Mouse (Mus musculus) heart, embryonic 10.5 days (tissue): ENCODE data around the gene Cfap100. TPM values are rescaled to one million over a fixed set of nuclear protein-coding genes. Genes with fewer than 3 reads are reported as not detected.

Source experiments
- DNase-seq: peaks from one replicate; pipeline ENCODE4 v3.0.0-alpha.2; 2017; ENCODE audit warnings: low spot score
- H3K27ac ChIP-seq: fragments of 300-500 bp; sonication (generic); 2 replicates; pipeline ENCODE4 v1.5.1; 2016; ENCODE audit warnings: mild to moderate bottlenecking
- H3K27me3 ChIP-seq: fragments of 300-500 bp; sonication (generic); 2 replicates; pipeline ENCODE4 v1.6.1; 2016; ENCODE audit warnings: mild to moderate bottlenecking; ENCODE audit not compliant: poor library complexity, insufficient read depth, severe bottlenecking
- H3K36me3 ChIP-seq: fragments of 300-500 bp; sonication (generic); 2 replicates; pipeline ENCODE4 v1.6.1; 2016; ENCODE audit warnings: mild to moderate bottlenecking, moderate library complexity
- H3K4me1 ChIP-seq: fragments of 300-500 bp; sonication (generic); 2 replicates; pipeline ENCODE4 v1.6.1; 2016; ENCODE audit warnings: mild to moderate bottlenecking
- H3K4me3 ChIP-seq: fragments of 300-500 bp; sonication (generic); 2 replicates; pipeline ENCODE4 v1.5.1; 2016; ENCODE audit warnings: mild to moderate bottlenecking, moderate library complexity
- H3K9me3 ChIP-seq: fragments of 300-500 bp; sonication (generic); 2 replicates; pipeline ENCODE4 v1.6.1; 2016; ENCODE audit warnings: mild to moderate bottlenecking, moderate library complexity
- WGBS: fragments of 180-500 bp; shearing (Covaris S2); methylation state at CpG from one replicate; pipeline ENCODE4 v1.1.7; 2016; 5-methylcytosine and 5-hydroxymethylcytosine counted together
- polyA plus RNA-seq: library from polyadenylated mRNA; unstranded; fragments of >200 nt; fragmentation: Nextera tagmentation; extraction: Ambion mirVana; gene quantifications from 2 replicates; pipeline ENCODE4 v1.2.1, GENCODE M21; 2016

Cfap100 gene
- polyA plus RNA-seq, 1 experiment from 2014 or later: not detected

DNA sequence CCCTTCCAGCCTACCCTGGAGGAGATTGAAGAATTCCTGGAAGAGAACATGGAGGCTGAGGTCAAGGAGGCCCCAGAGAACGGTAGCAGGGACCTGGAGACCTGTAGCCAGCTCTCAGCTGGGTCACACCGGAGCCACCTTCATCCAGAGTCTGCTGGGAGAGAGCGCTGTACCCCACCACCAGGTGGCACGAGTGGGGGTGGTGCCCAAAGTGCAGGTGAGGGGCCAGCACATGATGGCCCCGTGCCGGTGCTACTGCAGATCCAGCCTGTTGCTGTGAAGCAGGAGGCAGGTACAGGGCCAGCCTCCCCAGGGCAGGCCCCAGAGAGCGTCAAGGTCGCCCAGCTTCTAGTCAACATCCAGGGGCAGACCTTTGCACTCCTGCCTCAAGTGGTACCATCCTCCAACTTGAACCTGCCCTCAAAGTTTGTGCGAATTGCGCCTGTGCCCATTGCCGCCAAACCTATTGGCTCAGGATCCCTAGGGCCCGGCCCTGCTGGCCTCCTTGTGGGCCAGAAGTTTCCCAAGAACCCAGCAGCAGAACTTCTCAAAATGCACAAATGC, 38.3 kb upstream of the Cfap100 start:
- Histone ChIP-seq H3K27ac (no peak overlapping the region), H3K9me3 (no peaks in the 10 kb centered on the region), H3K4me3 (no peak overlapping the region), H3K4me1 (peaks cover 36% of the 10 kb centered on the region), H3K27me3 (peaks cover 8% of the 10 kb centered on the region), H3K36me3 (peaks cover 26% of the 10 kb centered on the region)
- 91% methylated on average over 12 of the region's 12 CpGs for WGBS
- no peak for DNase-seq

DNA sequence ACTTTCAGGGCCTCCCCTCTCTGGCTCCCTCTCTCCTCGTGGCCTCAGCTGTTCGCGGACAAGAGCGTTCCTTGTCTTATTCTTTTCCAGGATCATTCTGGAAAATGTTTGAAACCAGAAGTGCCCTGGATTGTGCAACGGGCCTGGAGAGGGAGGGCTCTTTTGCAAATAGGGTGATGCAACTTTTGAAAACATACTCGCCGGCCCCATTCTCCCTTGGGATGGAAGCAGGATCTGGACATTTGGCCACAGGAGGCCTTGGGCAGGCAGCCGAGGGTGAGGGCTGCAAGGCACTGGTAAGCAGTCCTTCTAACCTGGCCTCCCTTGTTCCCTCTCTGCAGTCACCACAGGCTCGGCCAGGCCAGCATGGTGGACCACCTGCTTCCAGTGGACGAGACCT, 37.5 kb upstream of the Cfap100 start:
- WGBS: 84% methylated on average over 10 of the region's 10 CpGs
- H3K9me3 ChIP-seq: no peaks in the 10 kb centered on the region
- H3K4me1 ChIP-seq: peaks cover 32% of the 10 kb centered on the region
- H3K4me3 ChIP-seq: no peak overlapping the region
- no peak overlapping the region for H3K27ac ChIP-seq
- peaks cover 17% of the 10 kb centered on the region for H3K27me3 ChIP-seq
- DNase-seq: no peak
- peaks cover 26% of the 10 kb centered on the region for H3K36me3 ChIP-seq

DNA sequence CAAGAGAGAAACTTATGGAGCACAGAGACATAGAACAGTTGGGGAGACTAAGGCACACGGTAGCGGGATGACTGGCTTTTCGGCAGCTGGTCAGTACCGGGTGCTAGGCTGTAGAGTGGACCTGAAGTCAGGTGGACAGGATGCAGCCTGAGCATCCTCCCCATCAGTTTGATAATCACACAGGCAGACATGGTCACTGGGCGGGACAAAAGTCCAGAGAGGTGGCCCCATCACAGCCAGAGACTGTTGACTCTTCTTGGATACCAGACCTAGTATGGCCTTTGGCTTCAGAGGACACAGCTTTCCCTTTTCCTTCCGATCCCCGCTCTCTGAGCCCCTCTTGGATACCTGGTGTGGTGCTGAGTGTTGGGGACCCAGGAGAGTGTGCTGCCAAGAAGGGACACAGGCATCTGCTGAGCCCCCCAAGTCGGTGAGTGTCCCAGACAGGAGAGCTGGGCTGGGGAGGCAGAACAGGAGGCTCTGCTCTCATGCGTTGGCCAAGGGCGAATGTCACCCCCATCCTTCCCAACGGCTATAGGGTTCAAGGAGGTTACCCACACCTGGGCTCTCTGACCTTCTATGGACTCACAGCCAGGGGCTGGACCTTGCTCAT, 36.5 kb upstream of the Cfap100 start:
- no peak overlapping the region for H3K27ac ChIP-seq
- H3K36me3 ChIP-seq: peaks cover 25% of the 10 kb centered on the region
- no peaks in the 10 kb centered on the region for H3K9me3 ChIP-seq
- WGBS: 89% methylated on average over 11 of the region's 11 CpGs
- H3K4me3 ChIP-seq: no peak overlapping the region
- peaks cover 27% of the 10 kb centered on the region for H3K4me1 ChIP-seq
- no peak for DNase-seq
- H3K27me3 ChIP-seq: peaks cover 26% of the 10 kb centered on the region

DNA sequence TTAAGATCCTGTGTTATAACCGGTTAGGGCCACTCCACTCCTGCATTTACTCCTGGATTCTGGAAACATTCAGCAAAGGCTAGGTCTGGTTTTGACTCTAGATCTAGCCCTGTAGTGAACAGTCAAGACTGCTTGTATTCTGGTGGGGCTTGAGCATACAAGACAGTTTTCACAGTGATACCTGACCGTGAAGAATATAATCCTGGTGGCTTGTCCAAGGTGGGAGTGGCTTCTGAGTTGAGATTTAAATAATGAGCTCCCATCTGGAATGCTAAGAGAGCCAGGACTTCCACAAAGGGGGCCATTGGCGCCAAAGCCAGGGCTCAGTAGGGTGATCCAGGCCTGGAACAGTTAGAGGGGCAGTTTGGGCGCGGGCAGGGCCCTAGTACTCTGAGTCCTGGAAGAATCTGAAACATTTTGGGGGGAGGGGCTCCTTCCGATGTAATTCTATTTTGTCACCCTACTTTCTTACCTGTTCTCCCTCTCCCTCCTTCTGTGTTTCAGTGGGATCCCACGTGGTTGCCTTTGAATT, 35.4 kb upstream of the Cfap100 start:
- H3K27me3 ChIP-seq: peaks cover 33% of the 10 kb centered on the region
- peaks cover 15% of the 10 kb centered on the region for H3K36me3 ChIP-seq
- H3K27ac ChIP-seq: peak overlapping the region; percentile 90
- 35% methylated on average over 7 of the region's 7 CpGs for WGBS
- peak overlapping the region; percentile 80 for H3K4me3 ChIP-seq
- H3K9me3 ChIP-seq: no peaks in the 10 kb centered on the region
- peaks cover 27% of the 10 kb centered on the region for H3K4me1 ChIP-seq
- DNase-seq: no peak

GRCm38 (mm10) chr6:90463228-90463862, 34.7 kb upstream of the Cfap100 start:
- H3K27ac ChIP-seq: peak overlapping the region; percentile 90
- peaks cover 27% of the 10 kb centered on the region for H3K4me1 ChIP-seq
- peaks cover 15% of the 10 kb centered on the region for H3K36me3 ChIP-seq
- whole genome bisulfite sequencing: under 1% methylated on average over 31 of the region's 31 CpGs
- peak overlapping the region; percentile 80 for H3K4me3 ChIP-seq
- peaks cover 33% of the 10 kb centered on the region for H3K27me3 ChIP-seq
- no peaks in the 10 kb centered on the region for H3K9me3 ChIP-seq
- DNase-seq: peak; percentile 94

- Histone ChIP-seq H3K4me1 (peaks cover 27% of the 10 kb centered on the region), H3K27me3 (peaks cover 36% of the 10 kb centered on the region), H3K36me3 (peaks cover 14% of the 10 kb centered on the region), H3K27ac (peak overlapping the region; percentile 90), H3K4me3 (peak overlapping the region; percentile 80), H3K9me3 (no peaks in the 10 kb centered on the region)
- under 1% methylated on average over 38 of the region's 38 CpGs for WGBS
- DNase-seq: no peak
These were observed 34.2 kb upstream of the Cfap100 start for GRCm38 (mm10) chr6:90462841-90463227.

DNA sequence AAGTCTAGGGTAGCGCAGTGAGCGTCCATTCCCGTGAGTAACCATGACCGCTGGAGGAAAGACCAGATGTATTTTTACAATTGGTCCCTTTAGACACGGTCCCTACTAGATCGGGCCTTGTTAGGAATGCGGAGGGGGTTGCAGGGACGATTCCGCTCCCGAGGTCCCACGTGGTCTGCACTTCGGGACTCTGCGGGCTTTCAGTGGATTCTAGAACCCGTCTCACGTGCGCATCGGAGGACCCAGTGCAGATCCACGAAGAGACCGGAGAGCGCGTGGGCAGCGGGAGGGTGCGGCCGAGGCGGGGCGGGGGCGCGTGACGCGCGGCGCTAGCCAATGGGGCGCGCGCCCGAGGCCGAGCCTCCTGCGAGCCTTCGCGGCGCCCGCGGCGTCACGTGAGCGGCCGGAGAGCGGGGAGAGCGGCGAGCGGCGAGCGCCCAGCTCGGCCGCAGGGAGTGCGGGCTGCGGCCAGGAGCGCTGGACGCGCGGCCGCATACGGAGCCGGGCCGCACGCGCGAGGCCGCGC, 33.6 kb upstream of the Cfap100 start, which contains the start of gene Klf15:
Gene Klf15 (plus strand): TSS at position 396 of the 526 bp plus-strand sequence.
- H3K4me1 ChIP-seq: peaks cover 27% of the 10 kb centered on the region
- no peak for DNase-seq
- peak within 1 kb of the TSS; percentile 90 for H3K27ac ChIP-seq
- peaks cover 37% of the 10 kb centered on the region for H3K27me3 ChIP-seq
- peaks cover 9% of the 10 kb centered on the region for H3K36me3 ChIP-seq
- peak within 1 kb of the TSS; percentile 80 for H3K4me3 ChIP-seq
- H3K9me3 ChIP-seq: no peaks in the 10 kb centered on the region
- WGBS: 3% methylated on average over 70 of the region's 70 CpGs

- WGBS: 9% methylated on average over 12 of the region's 12 CpGs
- no peak for DNase-seq
- H3K27ac ChIP-seq: peak overlapping the region; percentile 90
- no peaks in the 10 kb centered on the region for H3K9me3 ChIP-seq
- peak overlapping the region; percentile 80 for H3K4me3 ChIP-seq
- H3K4me1 ChIP-seq: peaks cover 27% of the 10 kb centered on the region
- peaks cover 5% of the 10 kb centered on the region; the same call in 1 of the 2 replicates for H3K36me3 ChIP-seq
- peaks cover 37% of the 10 kb centered on the region for H3K27me3 ChIP-seq
These were observed 33.2 kb upstream of the Cfap100 start for GRCm38 (mm10) chr6:90461771-90462170.

- 44% methylated on average over 2 of the region's 2 CpGs for WGBS
- H3K36me3 ChIP-seq: no peaks in the 10 kb centered on the region
- peaks cover 37% of the 10 kb centered on the region for H3K27me3 ChIP-seq
- no peak for DNase-seq
- no peak overlapping the region for H3K27ac ChIP-seq
- H3K9me3 ChIP-seq: no peaks in the 10 kb centered on the region
- no peak overlapping the region for H3K4me3 ChIP-seq
- peaks cover 27% of the 10 kb centered on the region for H3K4me1 ChIP-seq
These were observed 32.6 kb upstream of the Cfap100 start for GRCm38 (mm10) chr6:90461181-90461580.

DNA sequence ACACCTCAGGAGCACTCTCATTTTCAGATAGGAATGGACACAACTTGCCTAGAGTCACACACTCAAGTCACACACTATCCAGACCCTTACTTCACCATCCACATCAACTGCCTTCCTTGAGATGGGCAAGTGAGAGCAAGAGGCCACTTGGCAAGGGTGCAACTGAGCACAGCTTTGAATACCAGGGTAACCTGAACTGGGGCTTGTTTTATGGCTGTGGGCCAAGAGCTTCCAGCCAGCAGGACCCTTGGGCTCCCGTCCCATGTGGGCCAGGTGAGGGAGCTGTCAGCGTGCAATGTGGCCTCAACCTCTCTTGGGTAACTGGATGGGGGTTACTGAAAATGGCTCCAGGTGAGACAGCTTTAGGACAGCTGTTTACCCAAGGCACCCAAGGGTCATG, 28.8 kb upstream of the Cfap100 start:
- H3K9me3 ChIP-seq: no peaks in the 10 kb centered on the region
- peaks cover 6% of the 10 kb centered on the region for H3K4me1 ChIP-seq
- H3K27me3 ChIP-seq: peaks cover 32% of the 10 kb centered on the region
- 63% methylated on average over 2 of the region's 2 CpGs for WGBS
- DNase-seq: no peak
- no peak overlapping the region for H3K4me3 ChIP-seq
- no peak overlapping the region for H3K27ac ChIP-seq
- H3K36me3 ChIP-seq: no peaks in the 10 kb centered on the region

DNA sequence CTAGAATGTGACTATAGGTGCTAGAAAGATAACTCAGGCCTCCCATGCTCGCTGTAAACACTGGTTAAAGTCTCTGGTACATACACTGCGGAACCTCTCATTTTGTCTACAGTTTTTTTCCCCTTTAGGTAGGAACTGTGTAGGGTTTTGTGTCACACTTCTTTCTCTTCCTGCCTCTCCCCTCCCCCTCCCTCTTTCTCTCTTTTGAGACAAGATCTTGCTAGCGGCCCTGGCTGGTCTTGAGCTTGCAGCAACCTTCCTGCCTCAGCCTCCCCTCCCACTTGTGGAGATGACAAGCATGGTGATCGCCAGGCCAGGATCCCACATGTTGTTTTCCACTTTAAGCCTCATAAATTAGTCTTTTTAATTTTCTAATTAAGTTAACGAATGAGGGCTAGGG, 25.2 kb upstream of the Cfap100 start:
- no peak for DNase-seq
- Histone ChIP-seq H3K27me3 (peaks cover 4% of the 10 kb centered on the region; the same call in 1 of the 2 replicates), H3K27ac (no peak overlapping the region), H3K9me3 (no peaks in the 10 kb centered on the region), H3K4me1 (no peaks in the 10 kb centered on the region), H3K36me3 (no peaks in the 10 kb centered on the region), H3K4me3 (no peak overlapping the region)
- 87% methylated on average over 5 of the region's 5 CpGs for WGBS

DNA sequence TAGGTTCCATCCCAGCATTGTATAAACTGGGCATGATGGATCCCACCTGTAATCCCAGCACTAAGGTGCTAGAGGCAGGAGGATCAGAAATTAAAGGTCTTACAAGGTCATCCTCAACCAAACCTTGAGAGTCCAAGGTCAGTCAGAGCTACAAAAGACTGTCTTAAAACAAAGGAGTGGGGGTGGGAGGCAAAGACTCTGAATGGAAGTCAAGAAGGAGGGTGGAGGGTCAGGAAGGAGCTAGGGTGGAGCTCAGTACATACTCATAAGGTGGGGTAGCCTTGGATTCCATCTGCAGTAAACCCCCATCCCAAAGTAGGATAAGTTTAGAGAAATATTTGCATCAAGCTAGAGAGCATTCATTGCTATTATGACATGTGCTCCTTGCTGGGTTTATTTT, 24.0 kb upstream of the Cfap100 start:
- no peaks in the 10 kb centered on the region for H3K9me3 ChIP-seq
- no peak overlapping the region for H3K4me3 ChIP-seq
- no peaks in the 10 kb centered on the region for H3K4me1 ChIP-seq
- DNase-seq: no peak
- no peaks in the 10 kb centered on the region for H3K36me3 ChIP-seq
- H3K27ac ChIP-seq: no peak overlapping the region
- no peaks in the 10 kb centered on the region for H3K27me3 ChIP-seq

DNA sequence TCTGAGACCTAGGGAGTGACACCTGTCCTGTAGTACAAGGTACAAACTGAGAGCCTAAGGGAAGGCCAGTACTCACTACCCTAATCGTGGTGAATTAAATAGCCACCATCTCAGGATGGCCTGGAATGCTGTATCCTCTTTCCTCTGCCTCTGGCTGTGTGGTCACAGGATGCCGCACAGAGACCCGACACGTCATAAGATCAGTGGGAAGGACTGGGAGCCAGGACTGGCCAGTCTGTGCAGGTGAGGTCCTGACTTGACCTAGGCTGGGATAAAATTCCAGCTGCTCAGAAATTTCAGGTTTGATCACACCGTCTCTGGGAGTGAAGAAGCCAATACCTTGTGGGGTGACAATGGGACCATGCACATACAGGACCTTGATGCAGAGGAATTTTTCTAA, 22.9 kb upstream of the Cfap100 start:
- 78% methylated on average over 5 of the region's 5 CpGs for WGBS
- no peaks in the 10 kb centered on the region for H3K27me3 ChIP-seq

More for the DNA sequence above, 22.9 kb upstream of the Cfap100 start:
- no peak for DNase-seq
- Histone ChIP-seq H3K4me3 (no peak overlapping the region), H3K9me3 (no peaks in the 10 kb centered on the region), H3K27ac (no peak overlapping the region), H3K4me1 (no peaks in the 10 kb centered on the region), H3K36me3 (no peaks in the 10 kb centered on the region)
